Mouse (Mus musculus) midbrain, embryonic 11.5 days (tissue): ENCODE data around the gene Tom1l2. TPM values are rescaled to one million over a fixed set of nuclear protein-coding genes. Genes with fewer than 3 reads are reported as not detected.

Source experiments
- ATAC-seq: fragments of 200-750 bp; cut with Nextera tagmentation; 2 replicates; pipeline ENCODE4 v1.8.0; 2017; ENCODE audit warnings: moderate TSS enrichment, moderate library complexity; ENCODE audit not compliant: low FRiP score
- DNase-seq: peaks from one replicate; pipeline ENCODE4 v3.0.0; 2015; ENCODE audit warnings: low spot score; ENCODE audit errors: missing footprints
- H3K27ac ChIP-seq: fragments of 300-500 bp; sonication (generic); 2 replicates; pipeline ENCODE4 v1.5.1; 2014; ENCODE audit warnings: low read depth, low read length
- H3K27me3 ChIP-seq: fragments of 300-500 bp; sonication (generic); 2 replicates; pipeline ENCODE4 v1.6.1; 2014; ENCODE audit warnings: mild to moderate bottlenecking, low read length, moderate library complexity, mixed read lengths; ENCODE audit not compliant: control insufficient read depth, insufficient read depth
- H3K36me3 ChIP-seq: fragments of 300-500 bp; sonication (generic); 2 replicates; pipeline ENCODE4 v1.6.1; 2014; ENCODE audit warnings: mild to moderate bottlenecking, low read length, moderate library complexity, mixed read lengths; ENCODE audit not compliant: control insufficient read depth, insufficient read depth
- H3K4me1 ChIP-seq: fragments of 300-500 bp; sonication (generic); 2 replicates; pipeline ENCODE4 v1.6.1; 2014; ENCODE audit warnings: low read length; ENCODE audit not compliant: control insufficient read depth, insufficient read depth
- H3K4me2 ChIP-seq: fragments of 300-500 bp; sonication (generic); 2 replicates; pipeline ENCODE4 v1.6.1; 2014; ENCODE audit warnings: mild to moderate bottlenecking, moderate library complexity
- H3K4me3 ChIP-seq: fragments of 300-500 bp; sonication (generic); 2 replicates; pipeline ENCODE4 v1.5.1; 2014; ENCODE audit warnings: low read depth, low read length
- H3K9ac ChIP-seq: fragments of 300-500 bp; sonication (generic); 2 replicates; pipeline ENCODE4 v1.6.1; 2014; ENCODE audit warnings: low read length
- H3K9me3 ChIP-seq: fragments of 300-500 bp; sonication (generic); 2 replicates; pipeline ENCODE4 v1.6.1; 2016; ENCODE audit warnings: low read length; ENCODE audit not compliant: control insufficient read depth
- WGBS: fragments of 180-500 bp; shearing (Covaris S2); extraction: QIAGEN DNeasy Blood & Tissue Kit; methylation state at CpG from one replicate; pipeline ENCODE4 v1.1.7; 2014; 5-methylcytosine and 5-hydroxymethylcytosine counted together
- polyA plus RNA-seq: library from polyadenylated mRNA; unstranded; fragments of >200 nt; fragmentation: Nextera tagmentation; extraction: Ambion mirVana; gene quantifications from 2 replicates; pipeline ENCODE4 v1.2.1, GENCODE M21; 2014

Tom1l2 gene
- polyA plus RNA-seq, 1 experiment from 2014 or later: 12.1 TPM

GRCm38 (mm10) chr11:60240509-60240908 is 112.2 kb downstream of the Tom1l2 start:
- Histone ChIP-seq H3K27ac (no peak overlapping the region), H3K4me1 (no peaks in the 10 kb centered on the region), H3K4me2 (no peak overlapping the region), H3K27me3 (no peaks in the 10 kb centered on the region), H3K4me3 (no peak overlapping the region), H3K9ac (no peak overlapping the region), H3K9me3 (no peaks in the 10 kb centered on the region), H3K36me3 (no peaks in the 10 kb centered on the region)
- 86% methylated on average over 4 of the region's 4 CpGs for WGBS
- DNase-seq (no peak), ATAC-seq (no peak)

GRCm38 (mm10) chr11:60235351-60235750 is 117.4 kb downstream of the Tom1l2 start:
- WGBS: 89% methylated on average over 5 of the region's 5 CpGs
- Histone ChIP-seq H3K4me1 (no peaks in the 10 kb centered on the region; the same call in 1 of the 2 replicates), H3K9ac (no peak overlapping the region), H3K4me2 (no peak overlapping the region), H3K27me3 (no peaks in the 10 kb centered on the region), H3K9me3 (no peaks in the 10 kb centered on the region), H3K36me3 (no peaks in the 10 kb centered on the region), H3K4me3 (no peak overlapping the region), H3K27ac (no peak overlapping the region)
- DNase-seq (no peak), ATAC-seq (no peak)

- Histone ChIP-seq H3K4me1 (no peaks in the 10 kb centered on the region; the same call in 1 of the 2 replicates), H3K27me3 (no peaks in the 10 kb centered on the region), H3K9ac (no peak overlapping the region), H3K9me3 (no peaks in the 10 kb centered on the region), H3K36me3 (no peaks in the 10 kb centered on the region), H3K27ac (no peak overlapping the region), H3K4me2 (no peak overlapping the region), H3K4me3 (no peak overlapping the region)
- DNase-seq (no peak), ATAC-seq (no peak)
- 72% methylated on average over 8 of the region's 8 CpGs for WGBS
Observed at GRCm38 (mm10) chr11:60233235-60233634, 119.5 kb downstream of the Tom1l2 start.

DNA sequence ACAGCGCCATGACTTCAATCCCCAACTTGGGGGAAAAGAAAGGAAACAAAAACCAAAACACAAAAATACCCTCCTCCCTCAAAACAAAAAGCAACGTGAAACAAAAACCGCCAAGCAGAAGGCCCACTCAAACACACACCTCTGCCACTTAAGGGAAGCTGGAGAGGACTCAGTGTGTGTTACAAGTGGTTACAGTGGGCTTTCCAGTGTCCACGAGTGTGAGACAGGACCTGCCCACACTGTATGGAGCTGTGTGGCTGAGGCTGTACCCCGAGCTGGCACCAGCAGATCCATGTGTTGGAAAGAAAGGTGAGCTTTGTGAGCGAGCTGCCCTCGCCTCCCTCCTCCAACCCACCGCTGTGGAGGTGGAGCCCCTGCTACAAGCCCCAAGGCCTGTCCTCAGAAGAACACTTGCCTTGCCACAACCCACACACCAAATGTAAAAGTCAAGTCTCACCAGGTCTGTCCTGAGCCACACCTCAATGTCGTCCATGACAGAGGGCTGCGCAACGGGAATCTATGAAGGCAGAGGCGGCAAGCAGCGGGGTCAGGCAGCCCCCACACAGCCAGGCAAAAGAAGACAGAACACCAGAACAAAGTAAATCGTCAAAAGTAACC is 120.2 kb downstream of the Tom1l2 start:
- Histone ChIP-seq H3K9me3 (no peaks in the 10 kb centered on the region), H3K4me1 (no peaks in the 10 kb centered on the region; the same call in 1 of the 2 replicates), H3K36me3 (no peaks in the 10 kb centered on the region), H3K4me2 (no peak overlapping the region), H3K4me3 (no peak overlapping the region), H3K9ac (no peak overlapping the region), H3K27me3 (no peaks in the 10 kb centered on the region), H3K27ac (no peak overlapping the region)
- DNase-seq (peak; percentile 79), ATAC-seq (no peak)
- 77% methylated on average over 14 of the region's 14 CpGs for WGBS

DNA sequence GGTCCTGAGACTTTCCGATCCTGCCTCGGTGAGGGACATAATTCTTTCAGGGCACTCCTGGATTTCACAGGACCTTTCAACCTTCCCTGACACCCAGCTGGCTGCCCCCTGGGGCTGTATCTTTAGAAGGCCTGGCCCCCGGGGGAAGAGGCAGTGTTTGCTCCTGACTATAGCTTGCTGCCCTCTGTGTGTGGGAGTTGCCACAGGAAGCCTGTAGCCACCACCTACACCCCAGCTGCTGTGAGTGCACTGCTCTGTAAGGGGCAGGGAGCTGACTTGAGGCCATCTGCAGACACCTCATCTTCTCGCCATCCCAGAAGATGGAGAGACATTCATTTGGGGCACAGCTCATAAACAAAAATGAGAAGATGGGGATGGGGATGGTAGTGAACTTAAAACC is 120.8 kb downstream of the Tom1l2 start:
- Histone ChIP-seq H3K4me2 (no peak overlapping the region), H3K4me3 (no peak overlapping the region), H3K36me3 (no peaks in the 10 kb centered on the region), H3K27ac (no peak overlapping the region), H3K4me1 (no peaks in the 10 kb centered on the region; the same call in 1 of the 2 replicates), H3K9me3 (no peaks in the 10 kb centered on the region), H3K27me3 (no peaks in the 10 kb centered on the region), H3K9ac (no peak overlapping the region)
- ATAC-seq: no peak
- 39% methylated on average over 4 of the region's 4 CpGs for WGBS
- DNase-seq: peak; percentile 59

DNA sequence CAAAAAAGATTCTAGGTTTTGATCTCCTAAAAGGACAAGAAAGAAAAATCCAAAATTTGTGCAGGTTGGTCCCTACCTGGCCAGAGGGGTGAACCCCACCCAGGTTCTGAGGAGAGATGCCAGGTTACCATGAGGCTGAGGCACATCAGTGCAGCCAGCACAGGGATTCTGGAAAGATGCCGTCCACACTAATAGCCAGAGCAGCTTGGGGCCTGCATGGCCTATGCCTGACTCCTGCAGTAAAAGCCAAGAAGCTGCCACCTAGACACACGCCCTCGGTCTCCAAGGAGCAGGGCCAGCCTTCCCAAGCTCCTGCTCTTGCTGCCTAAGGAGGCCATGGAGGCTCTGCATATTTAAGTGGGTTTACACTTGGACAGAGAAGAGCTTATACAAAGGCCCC is 121.4 kb downstream of the Tom1l2 start:
- no peak overlapping the region for H3K27ac ChIP-seq

DNA sequence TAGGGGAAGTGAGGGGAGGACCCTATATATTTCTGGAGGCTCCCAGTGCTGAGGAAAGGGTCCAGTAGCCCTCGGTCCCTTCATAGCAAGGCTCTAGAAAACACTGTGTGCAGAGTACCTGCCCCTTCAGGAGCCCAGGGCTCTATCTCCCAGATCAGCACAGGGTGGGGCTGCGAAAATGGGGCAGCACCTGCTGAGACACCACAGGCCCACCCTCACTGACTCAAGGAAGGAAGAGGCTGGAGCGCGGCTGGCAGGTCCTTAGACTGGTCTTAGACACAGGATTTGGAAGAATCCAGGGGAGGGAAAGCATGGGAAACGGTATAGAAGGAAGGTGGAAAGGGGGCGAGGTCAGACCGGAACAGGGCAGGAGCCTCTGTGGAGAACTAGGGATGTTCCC is 122.2 kb downstream of the Tom1l2 start:
- Histone ChIP-seq H3K4me3 (no peak overlapping the region), H3K9ac (no peak overlapping the region), H3K36me3 (no peaks in the 10 kb centered on the region), H3K4me1 (no peaks in the 10 kb centered on the region; the same call in 1 of the 2 replicates), H3K9me3 (no peaks in the 10 kb centered on the region), H3K4me2 (no peak overlapping the region), H3K27ac (no peak overlapping the region), H3K27me3 (no peaks in the 10 kb centered on the region)
- no peak for DNase-seq
- no peak for ATAC-seq
- WGBS: 91% methylated on average over 7 of the region's 7 CpGs

More for the DNA sequence above, 121.4 kb downstream of the Tom1l2 start:
- Histone ChIP-seq H3K9me3 (no peaks in the 10 kb centered on the region), H3K9ac (no peak overlapping the region), H3K4me3 (no peak overlapping the region), H3K27me3 (no peaks in the 10 kb centered on the region), H3K4me1 (no peaks in the 10 kb centered on the region; the same call in 1 of the 2 replicates), H3K4me2 (no peak overlapping the region), H3K36me3 (no peaks in the 10 kb centered on the region)
- 57% methylated on average over 3 of the region's 3 CpGs for WGBS
- no peak for ATAC-seq
- DNase-seq: no peak

GRCm38 (mm10) chr11:60229821-60230220 is 122.9 kb downstream of the Tom1l2 start:
- WGBS: 83% methylated on average over 13 of the region's 13 CpGs
- no peak for DNase-seq
- no peaks in the 10 kb centered on the region for H3K27me3 ChIP-seq
- H3K4me2 ChIP-seq: no peak overlapping the region
- ATAC-seq: no peak
- H3K4me3 ChIP-seq: no peak overlapping the region
- no peaks in the 10 kb centered on the region for H3K36me3 ChIP-seq
- no peaks in the 10 kb centered on the region for H3K9me3 ChIP-seq
- H3K4me1 ChIP-seq: no peaks in the 10 kb centered on the region; the same call in 1 of the 2 replicates
- H3K27ac ChIP-seq: no peak overlapping the region
- H3K9ac ChIP-seq: no peak overlapping the region

DNA sequence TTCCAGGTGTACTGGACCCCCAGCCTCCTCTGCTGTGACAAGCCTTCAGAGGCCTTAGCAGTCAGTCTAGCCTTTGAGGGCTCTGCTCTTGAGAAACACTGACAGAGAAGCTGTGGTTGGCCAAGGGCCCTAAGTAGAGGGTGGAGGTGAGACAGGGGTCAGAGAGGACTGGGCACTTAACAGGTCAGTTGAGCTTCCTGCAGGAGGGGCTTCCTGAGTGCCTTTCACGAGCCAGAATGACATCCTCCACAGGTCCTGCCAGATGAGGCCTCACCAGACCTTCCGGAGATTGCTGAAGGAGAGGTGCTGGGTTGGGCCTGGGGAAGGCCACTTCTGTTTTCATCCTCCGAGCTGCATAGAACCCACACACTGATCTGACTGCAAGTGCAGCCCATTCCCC is 124.2 kb downstream of the Tom1l2 start:
- no peak for ATAC-seq
- 72% methylated on average over 3 of the region's 3 CpGs for WGBS
- no peak overlapping the region for H3K27ac ChIP-seq

More for the DNA sequence above, 124.2 kb downstream of the Tom1l2 start:
- no peak overlapping the region for H3K9ac ChIP-seq
- no peak overlapping the region for H3K4me2 ChIP-seq
- no peaks in the 10 kb centered on the region for H3K27me3 ChIP-seq
- DNase-seq: no peak
- H3K4me1 ChIP-seq: no peaks in the 10 kb centered on the region; the same call in 1 of the 2 replicates
- no peak overlapping the region for H3K4me3 ChIP-seq
- H3K36me3 ChIP-seq: no peaks in the 10 kb centered on the region
- H3K9me3 ChIP-seq: no peaks in the 10 kb centered on the region
